Mouse (Mus musculus): ENCODE measurements around the gene Cd247. TPM values are rescaled to one million over a fixed set of nuclear protein-coding genes. Genes with fewer than 3 reads are reported as not detected.

The Cd247 gene
- total and polyA plus RNA-seq, 2 experiments from 2014 or later, result 0.41 TPM; not detected in 1

GRCm38 (mm10) chr1:165891686-165892085 is 103.2 kb downstream of the Cd247 start:
- Histone ChIP-seq H3K4me3 (ENCODE audit: low read depth, low read length) (no peak overlapping the region), H3K27ac (ENCODE audit: low read depth) (no peak overlapping the region), H3K9ac (replicated peaks; ENCODE audit: low read depth, low read length) (no peak overlapping the region), H3K4me1 (ENCODE audit: control insufficient read depth, insufficient read depth) (no peaks in the 10 kb centered on the region), H3K4me2 (ENCODE audit: low read depth, low read length) (no peak overlapping the region), H3K27me3 (ENCODE audit: control insufficient read depth, insufficient read depth, low read length) (no peaks in the 10 kb centered on the region), H3K9me3 (replicated peaks; ENCODE audit: control insufficient read depth, low read length) (no peaks in the 10 kb centered on the region), H3K36me3 (replicated peaks; ENCODE audit: control insufficient read depth, insufficient read depth, low read length) (peaks cover 47% of the 10 kb centered on the region)
- peak; percentile 33 for TF ChIP-seq CTCF (IDR thresholded peaks at IDR 0.05; ENCODE audit: low read depth)
- no peak for TF ChIP-seq EP300 (IDR thresholded peaks at IDR 0.05; ENCODE audit: low read depth)
- 81% methylated on average over 2 of the region's 2 CpGs for WGBS
- no peak for ATAC-seq (ENCODE audit: insufficient read depth, low read depth)
- no peak for DNase-seq (ENCODE audit: low spot score)

DNA sequence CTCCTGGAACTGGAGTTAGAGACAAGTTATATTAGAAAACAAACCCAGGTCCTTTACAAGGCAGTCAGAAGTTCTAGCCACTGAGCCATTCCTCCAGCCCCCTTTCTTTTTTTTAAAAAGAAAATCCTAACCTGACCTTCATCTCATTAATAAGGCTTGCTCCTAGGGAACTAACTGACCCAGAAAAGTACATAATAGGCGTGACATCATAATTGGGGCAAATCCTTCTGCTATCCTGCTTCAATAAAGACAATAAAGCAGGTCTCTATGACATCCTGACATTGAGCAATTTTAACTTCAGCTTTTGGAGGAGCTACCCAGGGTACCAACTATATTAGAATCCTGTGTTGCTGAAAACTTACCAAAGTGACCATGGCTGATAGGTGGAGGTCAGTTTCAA is 115.1 kb downstream of the Cd247 start:
- Histone ChIP-seq H3K4me3 (ENCODE audit: low read depth, low read length) (no peak overlapping the region), H3K27ac (ENCODE audit: low read depth) (no peak overlapping the region), H3K4me2 (ENCODE audit: low read depth, low read length) (no peak overlapping the region), H3K27me3 (ENCODE audit: control insufficient read depth, insufficient read depth, low read length) (no peaks in the 10 kb centered on the region), H3K9ac (replicated peaks; ENCODE audit: low read depth, low read length) (no peak overlapping the region), H3K9me3 (replicated peaks; ENCODE audit: control insufficient read depth, low read length) (no peaks in the 10 kb centered on the region), H3K4me1 (ENCODE audit: control insufficient read depth, insufficient read depth) (no peaks in the 10 kb centered on the region), H3K36me3 (replicated peaks; ENCODE audit: control insufficient read depth, insufficient read depth, low read length) (peaks cover 48% of the 10 kb centered on the region)
- ATAC-seq (ENCODE audit: insufficient read depth, low read depth) (no peak), DNase-seq (ENCODE audit: low spot score) (no peak)
- WGBS, result 90% methylated on average over 1 of the region's 1 CpGs
- TF ChIP-seq CTCF (IDR thresholded peaks at IDR 0.05; ENCODE audit: low read depth) (no peak), EP300 (IDR thresholded peaks at IDR 0.05; ENCODE audit: low read depth) (no peak)

- ATAC-seq (ENCODE audit: insufficient read depth, low read depth), result no peak
- Histone ChIP-seq H3K27ac (ENCODE audit: low read depth) (no peak overlapping the region), H3K4me3 (ENCODE audit: low read depth, low read length) (no peak overlapping the region), H3K4me2 (ENCODE audit: low read depth, low read length) (no peak overlapping the region), H3K4me1 (ENCODE audit: control insufficient read depth, insufficient read depth) (no peaks in the 10 kb centered on the region), H3K9me3 (replicated peaks; ENCODE audit: control insufficient read depth, low read length) (no peaks in the 10 kb centered on the region), H3K36me3 (replicated peaks; ENCODE audit: control insufficient read depth, insufficient read depth, low read length) (peaks cover 41% of the 10 kb centered on the region), H3K9ac (replicated peaks; ENCODE audit: low read depth, low read length) (no peak overlapping the region), H3K27me3 (ENCODE audit: control insufficient read depth, insufficient read depth, low read length) (no peaks in the 10 kb centered on the region)
- TF ChIP-seq CTCF (IDR thresholded peaks at IDR 0.05; ENCODE audit: low read depth) (no peak), EP300 (IDR thresholded peaks at IDR 0.05; ENCODE audit: low read depth) (no peak)
- 88% methylated on average over 2 of the region's 2 CpGs for WGBS
- DNase-seq (ENCODE audit: low spot score), result no peak
Measured at GRCm38 (mm10) chr1:165908153-165908552, 119.7 kb downstream of the Cd247 start.

DNA sequence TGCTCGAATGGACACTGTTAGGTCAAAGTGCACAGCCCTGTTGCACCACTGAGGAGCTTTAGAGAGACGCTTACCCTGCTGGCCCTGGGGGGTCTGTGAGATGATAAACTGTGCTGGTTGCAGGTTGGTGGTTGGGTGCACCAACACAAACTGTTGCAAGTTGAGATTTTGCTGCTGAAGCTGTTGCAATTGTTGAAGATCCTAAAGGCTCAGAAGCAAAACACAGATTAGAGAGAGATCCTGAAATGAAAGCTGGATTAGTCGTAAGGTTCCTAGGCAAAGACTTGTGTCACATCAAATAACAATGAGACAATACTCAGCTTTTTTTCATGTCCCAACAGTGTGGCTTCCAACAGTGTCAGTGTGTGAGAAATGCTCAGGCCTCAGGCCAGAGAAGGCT is 120.3 kb downstream of the Cd247 start:
- Histone ChIP-seq H3K4me2 (ENCODE audit: low read depth, low read length) (no peak overlapping the region), H3K36me3 (replicated peaks; ENCODE audit: control insufficient read depth, insufficient read depth, low read length) (peaks cover 38% of the 10 kb centered on the region), H3K27ac (ENCODE audit: low read depth) (no peak overlapping the region), H3K27me3 (ENCODE audit: control insufficient read depth, insufficient read depth, low read length) (no peaks in the 10 kb centered on the region), H3K4me3 (ENCODE audit: low read depth, low read length) (no peak overlapping the region), H3K9me3 (replicated peaks; ENCODE audit: control insufficient read depth, low read length) (no peaks in the 10 kb centered on the region), H3K9ac (replicated peaks; ENCODE audit: low read depth, low read length) (no peak overlapping the region), H3K4me1 (ENCODE audit: control insufficient read depth, insufficient read depth) (no peaks in the 10 kb centered on the region)
- DNase-seq (ENCODE audit: low spot score) (no peak), ATAC-seq (ENCODE audit: insufficient read depth, low read depth) (no peak)
- TF ChIP-seq EP300 (IDR thresholded peaks at IDR 0.05; ENCODE audit: low read depth), result no peak
- TF ChIP-seq CTCF (IDR thresholded peaks at IDR 0.05; ENCODE audit: low read depth), result no peak
- 82% methylated on average over 3 of the region's 3 CpGs for WGBS

GRCm38 (mm10) chr1:165909471-165909870 is 121.0 kb downstream of the Cd247 start:
- no peak for TF ChIP-seq CTCF (IDR thresholded peaks at IDR 0.05; ENCODE audit: low read depth)
- no peak for TF ChIP-seq EP300 (IDR thresholded peaks at IDR 0.05; ENCODE audit: low read depth)
- 96% methylated on average over 3 of the region's 3 CpGs for WGBS

GRCm38 (mm10) chr1:165913720-165914415 is 125.4 kb downstream of the Cd247 start:
- H3K9me3 ChIP-seq (replicated peaks; ENCODE audit: control insufficient read depth, low read length), result no peaks in the 10 kb centered on the region
- H3K9ac ChIP-seq (replicated peaks; ENCODE audit: low read depth, low read length), result no peak overlapping the region
- H3K4me1 ChIP-seq (ENCODE audit: control insufficient read depth, insufficient read depth), result no peaks in the 10 kb centered on the region
- H3K27ac ChIP-seq (ENCODE audit: low read depth), result no peak overlapping the region
- no peak for TF ChIP-seq EP300 (IDR thresholded peaks at IDR 0.05; ENCODE audit: low read depth)
- no peak for TF ChIP-seq CTCF (IDR thresholded peaks at IDR 0.05; ENCODE audit: low read depth)
- ATAC-seq (ENCODE audit: insufficient read depth, low read depth) (no peak), DNase-seq (ENCODE audit: low spot score) (no peak)
- H3K4me3 ChIP-seq (ENCODE audit: low read depth, low read length), result no peak overlapping the region
- H3K27me3 ChIP-seq (ENCODE audit: control insufficient read depth, insufficient read depth, low read length), result no peaks in the 10 kb centered on the region
- 78% methylated on average over 2 of the region's 2 CpGs for WGBS
- peaks cover 26% of the 10 kb centered on the region for H3K36me3 ChIP-seq (replicated peaks; ENCODE audit: control insufficient read depth, insufficient read depth, low read length)
- no peak overlapping the region for H3K4me2 ChIP-seq (ENCODE audit: low read depth, low read length)

More at GRCm38 (mm10) chr1:165909471-165909870, 121.0 kb downstream of the Cd247 start:
- DNase-seq (ENCODE audit: low spot score) (no peak), ATAC-seq (ENCODE audit: insufficient read depth, low read depth) (no peak)
- Histone ChIP-seq H3K36me3 (replicated peaks; ENCODE audit: control insufficient read depth, insufficient read depth, low read length) (peaks cover 36% of the 10 kb centered on the region), H3K4me1 (ENCODE audit: control insufficient read depth, insufficient read depth) (no peaks in the 10 kb centered on the region), H3K27ac (ENCODE audit: low read depth) (no peak overlapping the region), H3K4me3 (ENCODE audit: low read depth, low read length) (no peak overlapping the region), H3K9me3 (replicated peaks; ENCODE audit: control insufficient read depth, low read length) (no peaks in the 10 kb centered on the region), H3K9ac (replicated peaks; ENCODE audit: low read depth, low read length) (no peak overlapping the region), H3K4me2 (ENCODE audit: low read depth, low read length) (no peak overlapping the region), H3K27me3 (ENCODE audit: control insufficient read depth, insufficient read depth, low read length) (no peaks in the 10 kb centered on the region)

Data from heart, postnatal 0 days (tissue).